Mouse (Mus musculus) limb, embryonic 12.5 days (tissue): ENCODE results near the gene Tex35. TPM values are rescaled to one million over a fixed set of nuclear protein-coding genes. Genes with fewer than 3 reads are reported as not detected.

Experiments
- ATAC-seq: fragments of 200-750 bp; cut with Nextera tagmentation; 2 replicates; pipeline ENCODE4 v1.8.0; 2017; ENCODE audit warnings: low read depth, moderate TSS enrichment; ENCODE audit not compliant: insufficient number of reproducible peaks, insufficient read depth, low FRiP score, low TSS enrichment
- H3K27ac ChIP-seq: fragments of 300-500 bp; sonication (generic); 2 replicates; pipeline ENCODE4 v1.5.1; 2016; ENCODE audit warnings: mild to moderate bottlenecking, moderate library complexity
- H3K27me3 ChIP-seq: fragments of 300-500 bp; sonication (generic); 2 replicates; pipeline ENCODE4 v1.6.1; 2016; ENCODE audit warnings: mild to moderate bottlenecking, moderate library complexity
- H3K36me3 ChIP-seq: fragments of 300-500 bp; sonication (generic); 2 replicates; pipeline ENCODE4 v1.6.1; 2016; ENCODE audit warnings: mild to moderate bottlenecking, moderate library complexity
- H3K4me1 ChIP-seq: fragments of 300-500 bp; sonication (generic); replicated peaks from 2 replicates; pipeline ENCODE4 v1.6.1; 2016
- H3K4me2 ChIP-seq: fragments of 300-500 bp; sonication (generic); 2 replicates; pipeline ENCODE4 v1.6.1; 2016; ENCODE audit warnings: mild to moderate bottlenecking, moderate library complexity
- H3K4me3 ChIP-seq: fragments of 300-500 bp; sonication (generic); replicated peaks from 2 replicates; pipeline ENCODE4 v1.5.1; 2016; ENCODE audit warnings: mild to moderate bottlenecking
- H3K9ac ChIP-seq: fragments of 300-500 bp; sonication (generic); replicated peaks from 2 replicates; pipeline ENCODE4 v1.6.1; 2016; ENCODE audit warnings: mild to moderate bottlenecking, moderate library complexity
- H3K9me3 ChIP-seq: fragments of 300-500 bp; sonication (generic); 2 replicates; pipeline ENCODE4 v1.6.1; 2016; ENCODE audit warnings: mild to moderate bottlenecking, moderate library complexity
- WGBS: fragments of 180-500 bp; shearing (Covaris S2); methylation state at CpG from one replicate; pipeline ENCODE4 v1.1.7; 2016; 5-methylcytosine and 5-hydroxymethylcytosine counted together
- polyA plus RNA-seq: library from polyadenylated mRNA; unstranded; fragments of >200 nt; fragmentation: Nextera tagmentation; extraction: Ambion mirVana; gene quantifications from 2 replicates; pipeline ENCODE4 v1.2.1, GENCODE M21; 2016

Gene Tex35
- polyA plus RNA-seq, 1 experiment from 2014 or later, result not detected

DNA sequence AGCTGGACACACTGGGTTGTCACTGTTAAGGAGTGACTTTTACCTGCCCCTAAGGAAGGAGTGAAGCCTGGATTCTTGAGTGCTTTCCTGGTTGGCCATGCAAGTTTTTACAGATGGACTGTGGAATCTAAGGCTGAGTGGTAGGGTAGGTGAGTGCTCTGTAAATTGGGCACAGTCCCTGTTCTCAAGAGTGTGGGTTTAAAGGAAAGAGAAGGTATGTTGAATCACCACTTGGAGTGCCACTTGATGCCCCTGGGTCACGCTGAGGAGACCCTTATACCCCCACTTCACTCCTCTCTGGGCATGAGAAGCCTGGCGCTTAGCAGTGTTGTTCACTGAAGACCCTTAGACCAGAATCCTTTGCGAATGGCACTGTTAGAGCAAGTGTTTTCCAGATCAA, 9.0 kb upstream of the Tex35 start:
- no peak overlapping the region for H3K4me3 ChIP-seq
- 92% methylated on average over 3 of the region's 3 CpGs for WGBS
- ATAC-seq, result no peak
- H3K9me3 ChIP-seq, result no peaks in the 10 kb centered on the region
- H3K27me3 ChIP-seq, result no peaks in the 10 kb centered on the region
- no peak overlapping the region for H3K27ac ChIP-seq
- H3K9ac ChIP-seq, result no peak overlapping the region
- no peaks in the 10 kb centered on the region for H3K36me3 ChIP-seq
- no peaks in the 10 kb centered on the region for H3K4me1 ChIP-seq
- no peak overlapping the region for H3K4me2 ChIP-seq

DNA sequence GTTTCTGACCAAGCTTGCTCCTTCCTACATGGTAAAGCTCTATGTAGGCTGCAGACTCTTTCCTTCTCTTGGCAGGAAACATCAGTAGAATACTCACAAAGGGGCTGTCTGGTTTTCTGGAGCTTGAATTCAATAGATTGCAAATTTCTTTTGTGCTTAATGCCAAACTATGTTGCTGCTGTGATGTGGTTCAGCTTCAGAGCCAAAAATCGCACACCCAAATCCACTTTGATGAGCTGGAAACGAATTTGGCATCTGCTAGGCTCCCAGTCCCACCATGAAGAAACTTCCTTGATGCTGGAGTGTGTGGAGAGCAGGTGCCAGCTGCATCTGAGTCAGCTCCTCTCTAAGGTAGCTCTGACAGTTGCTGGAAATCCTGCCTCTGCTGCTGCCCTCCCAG, 6.0 kb upstream of the Tex35 start:
- Histone ChIP-seq H3K27ac (no peak overlapping the region), H3K9me3 (no peaks in the 10 kb centered on the region), H3K27me3 (no peaks in the 10 kb centered on the region), H3K4me1 (0 out of 2 replicates have a peak, but pooled peaks cover 2% of the 10 kb centered on the region), H3K36me3 (no peaks in the 10 kb centered on the region), H3K4me2 (no peak overlapping the region), H3K4me3 (no peak overlapping the region), H3K9ac (no peak overlapping the region)
- WGBS, result 73% methylated on average over 2 of the region's 2 CpGs
- no peak for ATAC-seq

DNA sequence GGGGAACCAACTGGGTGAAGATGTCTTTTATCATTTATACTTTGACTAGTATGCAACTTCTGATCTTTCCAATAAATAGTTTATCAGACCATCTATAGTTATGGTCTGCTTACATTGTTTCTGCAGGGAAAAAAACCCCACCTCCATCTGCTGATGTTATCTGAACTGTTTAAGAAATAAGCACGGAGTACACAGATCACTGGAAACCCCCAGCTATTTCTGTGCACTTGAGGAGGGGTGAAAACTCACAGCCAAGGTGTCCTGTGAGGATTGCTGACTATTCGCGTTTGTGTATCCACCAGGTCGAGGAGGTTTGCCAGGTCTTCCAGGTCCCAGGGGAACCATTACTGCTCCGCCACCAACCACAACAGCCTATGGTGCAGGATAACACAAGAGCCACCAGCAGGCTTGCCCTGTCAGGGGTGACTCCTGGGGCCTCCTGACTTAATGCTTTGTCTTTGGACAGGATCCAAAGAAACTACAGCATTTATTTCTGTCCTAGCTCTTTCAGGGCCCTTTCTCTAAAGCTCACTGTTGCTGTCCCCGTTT, 1.9 kb upstream of the Tex35 start:
- 79% methylated on average over 6 of the region's 6 CpGs for WGBS
- Histone ChIP-seq H3K4me2 (no peak overlapping the region), H3K36me3 (no peaks in the 10 kb centered on the region), H3K9ac (no peak overlapping the region), H3K4me3 (no peak overlapping the region), H3K27ac (no peak overlapping the region), H3K4me1 (0 out of 2 replicates have a peak, but pooled peaks cover 2% of the 10 kb centered on the region), H3K9me3 (0 out of 2 replicates have a peak, but pooled peaks cover 1% of the 10 kb centered on the region), H3K27me3 (no peaks in the 10 kb centered on the region)
- no peak for ATAC-seq

DNA sequence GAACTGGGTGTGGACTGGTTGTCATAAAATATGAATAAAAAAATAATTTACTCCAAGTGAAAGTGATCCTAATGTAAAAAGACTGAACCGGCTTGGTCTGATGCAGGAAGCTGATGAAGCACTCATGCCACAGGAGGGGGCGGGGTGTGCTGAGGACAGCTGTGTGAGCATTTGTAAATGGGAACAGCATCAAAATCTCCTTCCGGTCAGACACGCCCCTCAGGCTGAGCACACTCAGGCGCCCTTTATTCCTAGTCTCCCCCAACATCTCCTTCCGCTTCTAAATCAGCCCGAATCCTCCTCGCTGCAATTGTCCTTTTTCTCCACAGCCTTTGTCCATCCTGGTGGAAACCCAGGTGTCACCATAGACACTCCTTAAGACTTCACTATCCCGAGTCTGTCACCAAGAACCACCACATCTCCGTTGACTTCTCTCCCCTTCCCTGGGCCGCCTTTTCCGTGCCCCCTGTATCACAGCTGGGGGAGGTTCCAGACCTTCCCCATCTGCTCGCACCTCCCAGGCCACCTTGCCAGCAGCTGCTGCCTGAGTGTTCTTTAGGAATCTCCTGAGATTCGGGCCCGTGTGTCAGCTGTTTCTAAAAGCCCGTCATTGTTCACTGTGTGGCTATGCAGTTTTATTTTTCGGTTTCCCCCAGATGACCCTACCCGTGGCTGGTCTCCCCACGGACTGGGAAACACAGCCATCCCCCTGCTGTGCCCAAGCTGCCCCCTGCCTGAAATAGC, 7.2 kb downstream of the Tex35 start:
- Histone ChIP-seq H3K4me1 (peaks cover 8% of the 10 kb centered on the region), H3K27me3 (no peaks in the 10 kb centered on the region), H3K9me3 (0 out of 2 replicates have a peak, but pooled peaks cover 5% of the 10 kb centered on the region), H3K4me2 (peak overlapping the region; percentile 55), H3K36me3 (no peaks in the 10 kb centered on the region), H3K4me3 (peak overlapping the region; percentile 26), H3K27ac (no peak overlapping the region), H3K9ac (peak overlapping the region; percentile 47)
- 19% methylated on average over 19 of the region's 19 CpGs for WGBS
- ATAC-seq, result peak; percentile 32; the same call in 1 of the 2 replicates

DNA sequence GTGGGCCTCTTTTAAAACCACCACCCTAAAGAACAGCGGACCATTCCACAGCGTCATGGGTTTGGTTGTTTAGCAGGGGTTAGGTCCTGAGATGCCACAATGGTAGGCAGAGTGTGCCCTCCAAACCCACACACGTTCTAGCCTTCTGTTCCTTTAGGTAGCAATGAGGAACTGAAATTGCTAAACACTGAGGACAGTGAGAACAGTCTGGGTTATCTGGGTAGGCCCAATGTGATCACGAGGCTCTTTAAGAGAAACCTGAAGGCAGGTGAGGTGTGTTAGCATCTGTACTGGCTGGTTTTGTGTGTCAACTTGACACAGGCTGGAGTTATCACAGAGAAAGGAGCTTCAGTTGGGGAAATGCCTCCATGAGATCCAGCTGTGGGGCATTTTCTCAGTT, 12.9 kb downstream of the Tex35 start:
- Histone ChIP-seq H3K4me1 (no peaks in the 10 kb centered on the region), H3K27me3 (no peaks in the 10 kb centered on the region), H3K27ac (no peak overlapping the region), H3K9me3 (no peaks in the 10 kb centered on the region), H3K4me2 (no peak overlapping the region), H3K4me3 (no peak overlapping the region), H3K9ac (no peak overlapping the region), H3K36me3 (no peaks in the 10 kb centered on the region)
- no peak for ATAC-seq
- 86% methylated on average over 4 of the region's 4 CpGs for WGBS

DNA sequence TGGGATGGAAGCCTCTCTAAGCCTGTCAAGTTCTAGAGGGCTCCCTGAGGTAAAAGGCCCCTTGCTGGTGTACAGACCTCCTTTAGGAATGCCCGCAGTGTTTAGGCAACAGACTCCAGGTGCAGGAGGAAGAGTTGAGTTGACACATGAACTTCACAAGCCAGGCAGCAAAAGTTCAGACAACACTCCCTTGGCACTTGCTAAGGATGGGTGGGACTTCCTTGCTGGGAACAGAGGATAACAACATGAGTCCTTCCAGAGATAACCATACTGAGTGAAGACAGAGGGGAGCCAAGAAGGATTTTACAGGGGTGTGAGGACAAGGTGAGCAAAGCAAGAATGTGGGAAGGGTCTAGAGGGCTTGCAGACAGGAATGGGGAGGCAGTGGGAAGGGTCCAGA, 15.9 kb downstream of the Tex35 start:
- H3K9me3 ChIP-seq, result no peaks in the 10 kb centered on the region
- no peak for ATAC-seq
- H3K27ac ChIP-seq, result no peak overlapping the region
- no peak overlapping the region for H3K4me3 ChIP-seq
- H3K9ac ChIP-seq, result no peak overlapping the region
- WGBS, result 90% methylated on average over 1 of the region's 1 CpGs
- H3K27me3 ChIP-seq, result no peaks in the 10 kb centered on the region
- no peaks in the 10 kb centered on the region for H3K4me1 ChIP-seq
- no peak overlapping the region for H3K4me2 ChIP-seq
- H3K36me3 ChIP-seq, result no peaks in the 10 kb centered on the region

DNA sequence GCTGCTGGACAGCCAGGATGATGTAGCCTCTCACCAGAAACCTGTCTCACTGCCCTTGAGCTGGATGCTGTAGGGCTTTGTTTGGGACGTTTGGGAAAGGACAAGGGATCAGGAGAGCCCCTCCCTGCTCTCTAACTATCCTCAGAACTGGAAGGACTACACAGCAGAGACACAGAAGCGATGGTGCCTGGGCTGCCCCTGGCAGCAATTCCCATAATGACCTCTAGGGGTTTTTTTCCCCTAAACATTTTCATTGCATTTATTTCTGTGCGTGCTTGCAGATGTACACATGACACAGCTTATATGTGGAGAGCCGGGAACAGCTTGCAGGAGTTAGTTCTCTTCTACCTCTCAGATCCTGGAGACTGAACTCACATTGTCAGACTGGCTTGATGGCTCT, 16.3 kb downstream of the Tex35 start:
- Histone ChIP-seq H3K4me3 (no peak overlapping the region), H3K27me3 (no peaks in the 10 kb centered on the region), H3K36me3 (no peaks in the 10 kb centered on the region), H3K27ac (no peak overlapping the region), H3K9ac (no peak overlapping the region), H3K4me2 (no peak overlapping the region), H3K4me1 (no peaks in the 10 kb centered on the region), H3K9me3 (no peaks in the 10 kb centered on the region)
- 56% methylated on average over 4 of the region's 4 CpGs for WGBS
- no peak; the same call in 1 of the 2 replicates for ATAC-seq

DNA sequence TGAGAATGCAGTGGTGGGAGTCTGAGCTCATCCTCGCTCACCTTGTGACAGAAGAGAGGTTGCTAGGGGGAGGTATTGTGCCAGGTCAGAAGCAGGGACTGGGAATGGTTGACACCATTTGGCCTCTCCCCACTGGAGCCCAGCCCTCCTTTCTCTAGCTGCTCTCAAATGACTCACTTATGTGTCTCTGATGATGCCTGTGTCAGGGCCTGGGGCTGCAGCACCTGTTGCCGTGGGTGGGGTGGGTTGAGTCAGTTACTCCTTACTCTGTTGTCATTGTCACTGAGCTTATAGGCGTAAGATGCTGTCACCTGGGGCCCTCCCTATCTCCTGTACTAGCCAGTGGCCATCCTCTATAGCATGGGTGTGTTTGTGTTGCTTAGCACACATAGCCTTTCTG, 17.6 kb downstream of the Tex35 start:
- Histone ChIP-seq H3K9ac (no peak overlapping the region; the same call in 1 of the 2 replicates), H3K4me1 (0 out of 2 replicates have a peak, but pooled peaks cover 4% of the 10 kb centered on the region), H3K4me2 (no peak overlapping the region), H3K4me3 (no peak overlapping the region), H3K36me3 (no peaks in the 10 kb centered on the region), H3K27ac (no peak overlapping the region), H3K9me3 (no peaks in the 10 kb centered on the region), H3K27me3 (no peaks in the 10 kb centered on the region)
- 68% methylated on average over 3 of the region's 3 CpGs for WGBS
- ATAC-seq, result no peak

DNA sequence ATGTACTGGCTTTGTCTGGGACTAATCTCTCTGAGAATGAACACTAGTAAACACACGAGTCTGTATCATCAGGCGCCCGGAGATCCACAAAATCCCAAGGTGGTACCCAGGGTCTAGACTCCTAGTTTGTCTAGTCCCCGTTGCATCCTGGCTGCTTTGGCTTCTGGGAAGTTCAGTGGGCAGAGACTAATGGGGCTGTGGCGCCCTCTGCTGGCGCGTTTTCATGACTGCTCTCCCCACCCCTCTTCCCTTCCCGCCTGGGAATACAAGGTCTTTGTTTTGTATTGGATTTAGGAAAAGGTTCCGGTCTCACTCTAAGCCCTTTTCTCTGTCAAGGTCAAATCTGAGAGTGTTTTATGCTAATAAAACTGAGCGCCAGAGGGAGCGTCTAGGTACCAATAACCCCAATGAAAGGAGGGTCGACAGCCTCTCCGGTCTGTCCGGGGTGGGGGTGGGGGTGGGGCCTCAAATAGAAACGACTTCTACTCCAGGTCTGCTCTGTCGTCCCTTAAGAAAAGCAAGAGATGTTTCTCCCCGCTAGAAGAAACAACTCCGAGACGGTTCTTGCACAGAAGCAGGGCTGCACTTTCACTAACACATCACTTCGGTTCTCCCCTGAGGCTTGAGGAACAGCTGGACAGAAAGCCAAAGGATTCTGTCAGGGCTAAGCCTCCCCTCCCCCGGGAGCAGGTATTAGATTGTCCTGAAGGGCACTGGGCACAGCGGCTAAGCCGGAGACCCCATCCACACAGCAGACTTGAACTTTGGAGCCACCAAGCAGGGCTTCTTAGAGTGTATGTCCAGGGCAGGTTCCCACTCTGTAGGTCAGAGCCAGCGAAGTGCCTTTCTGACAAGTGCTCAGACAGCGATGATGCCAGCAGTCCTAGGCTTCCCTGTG, 22.1 kb downstream of the Tex35 start:
- no peaks in the 10 kb centered on the region for H3K9me3 ChIP-seq
- H3K27me3 ChIP-seq, result no peaks in the 10 kb centered on the region
- no peak overlapping the region for H3K27ac ChIP-seq
- H3K9ac ChIP-seq, result peak overlapping the region; percentile 42
- H3K4me1 ChIP-seq, result peaks cover 9% of the 10 kb centered on the region
- H3K4me3 ChIP-seq, result peak overlapping the region; percentile 38
- peak overlapping the region; percentile 60 for H3K4me2 ChIP-seq
- 0 out of 2 replicates have a peak, but pooled peaks have one; percentile 17 for ATAC-seq
- H3K36me3 ChIP-seq, result no peaks in the 10 kb centered on the region
- WGBS, result 10% methylated on average over 25 of the region's 25 CpGs

DNA sequence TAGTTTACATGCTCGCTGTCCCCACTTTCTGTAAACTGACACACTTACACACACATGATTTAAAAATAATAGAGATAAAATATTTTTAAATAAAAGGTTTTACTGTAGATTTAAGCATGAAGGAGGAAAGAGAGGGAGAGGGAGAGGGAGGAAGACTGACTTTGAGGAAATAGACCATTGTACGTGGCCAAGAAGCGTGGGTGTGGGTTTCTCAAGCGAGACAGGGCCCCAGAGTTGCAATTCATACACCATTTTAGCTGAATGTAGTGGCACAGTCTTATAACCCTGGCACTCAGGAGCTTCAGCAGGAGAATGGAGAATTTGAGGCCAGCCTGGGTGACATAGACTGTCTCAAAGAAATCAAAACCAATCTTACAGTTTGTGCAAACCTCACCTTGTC, 25.5 kb downstream of the Tex35 start:
- WGBS, result 94% methylated on average over 4 of the region's 4 CpGs
- Histone ChIP-seq H3K27ac (no peak overlapping the region), H3K4me2 (no peak overlapping the region), H3K4me3 (no peak overlapping the region), H3K9me3 (no peaks in the 10 kb centered on the region), H3K36me3 (no peaks in the 10 kb centered on the region), H3K9ac (no peak overlapping the region), H3K27me3 (no peaks in the 10 kb centered on the region), H3K4me1 (peaks cover 10% of the 10 kb centered on the region)
- ATAC-seq, result no peak

DNA sequence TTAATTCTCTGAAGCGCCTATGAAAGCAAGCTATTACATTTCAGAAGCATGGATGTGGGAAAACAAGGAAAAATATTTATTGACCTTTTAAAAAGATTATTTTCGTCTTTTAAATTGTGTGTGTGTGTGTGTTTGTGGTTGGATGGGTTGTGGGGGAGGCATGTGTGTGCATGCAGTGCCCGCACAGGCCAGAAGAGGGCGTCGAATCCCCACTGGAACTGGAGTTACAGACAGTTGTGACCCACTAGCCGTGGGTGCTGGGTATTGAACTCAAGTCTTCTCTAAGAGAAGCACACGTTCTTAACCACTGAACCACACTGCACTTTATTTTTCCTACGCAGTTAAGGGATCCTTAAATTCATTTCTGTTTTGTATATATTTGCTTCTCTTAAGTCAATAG, 26.5 kb downstream of the Tex35 start:
- no peak overlapping the region for H3K27ac ChIP-seq
- no peak for ATAC-seq
- H3K9ac ChIP-seq, result no peak overlapping the region
- H3K4me1 ChIP-seq, result peaks cover 14% of the 10 kb centered on the region
- H3K9me3 ChIP-seq, result no peaks in the 10 kb centered on the region
- 63% methylated on average over 8 of the region's 8 CpGs for WGBS
- no peak overlapping the region for H3K4me3 ChIP-seq
- H3K36me3 ChIP-seq, result no peaks in the 10 kb centered on the region
- H3K4me2 ChIP-seq, result no peak overlapping the region
- no peaks in the 10 kb centered on the region for H3K27me3 ChIP-seq
